ENCODE assay signal across 15 mouse cellular contexts in genomic region chr7:96860650-96861049, GRCm38 (mm10).
DNase-seq lines count a peak whose midpoint lies in the region; ATAC-seq lines count a peak whose summit lies in the region.
"Had no signal": no experiment of that assay in that cellular context is flagged by ENCODE, and none has a peak within 500 bp of the region (broad histone marks: within the 10 kb centered on the region; RNA-seq: fewer than 3 reads in every experiment).

No protein-coding gene starts in this region.

- H3K4me3 ChIP-seq in heart, embryonic 14.5 days (ENCODE audit: control insufficient read depth in 1 of 2, insufficient read depth in 1 of 2, low read depth in 1 of 2, low read length in 2 of 2) = no peak overlapping the region
- H3K4me3 ChIP-seq: layer of hippocampus, adult 2 months had no signal

- no peak overlapping the region for H3K9ac ChIP-seq in heart, embryonic 14.5 days (ENCODE audit: low read length)

- DNase-seq in heart, adult 9 months (ENCODE audit: low spot score in 2 of 2) = no peak
- peak; percentile 66 for DNase-seq in kidney, postnatal 10 days
- no peak for DNase-seq in kidney, adult 11 months
- DNase-seq in ovary, postnatal 36 days (ENCODE audit: low spot score) = peak; percentile 31
- DNase-seq in ovary, postnatal 10 days (ENCODE audit: low spot score) = no peak
- no peak for DNase-seq in yolk sac, embryonic 10.5 days (ENCODE audit: low spot score)
- DNase-seq: adrenal gland, postnatal 25 days; cerebellum, adult 11 months; gastrocnemius, postnatal 25 days; thymus, postnatal 14 days had no signal

- 29% methylated on average over 4 of the region's 4 CpGs for WGBS in heart, embryonic 14.5 days

- H3K36me3 ChIP-seq in heart, embryonic 14.5 days (ENCODE audit: control insufficient read depth, insufficient read depth, low read length) = no peaks in the 10 kb centered on the region

- H3K27me3 ChIP-seq in heart, embryonic 14.5 days (ENCODE audit: control insufficient read depth, insufficient read depth, low read length) = no peaks in the 10 kb centered on the region

- H3K9me3 ChIP-seq in heart, embryonic 14.5 days (ENCODE audit: control insufficient read depth, low read length) = no peaks in the 10 kb centered on the region

- H3K27ac ChIP-seq in heart, embryonic 14.5 days (replicated peaks in 1 of 2; ENCODE audit: control insufficient read depth in 1 of 2, insufficient read depth in 1 of 2, low read depth in 2 of 2, low read length in 2 of 2) = 0 out of 4 replicates have a peak overlapping the region, but pooled peaks of 1 of the 2 experiments have one; percentile 0
- H3K27ac ChIP-seq: layer of hippocampus, adult 2 months; macrophage had no signal

- H3K4me1 ChIP-seq in heart, embryonic 14.5 days (ENCODE audit: control insufficient read depth in 2 of 2, insufficient read depth in 2 of 2, low read length in 2 of 2) = peaks cover 4 to 6% of the 10 kb centered on the region in 2 experiments

- no peak overlapping the region for H3K4me2 ChIP-seq in heart, embryonic 14.5 days (ENCODE audit: low read length)

- peak; percentile 32; the same call in 1 of the 2 replicates for ATAC-seq in heart, embryonic 14.5 days (ENCODE audit: insufficient number of reproducible peaks, insufficient read depth, low FRiP score, low read depth)
- peak; percentile 34 for ATAC-seq in megakaryocyte progenitor cell, adult 5-6 weeks (replicated peaks; ENCODE audit: poor library complexity)
- ATAC-seq: forebrain, embryonic 14.5 days had no signal

Comparison
In these comparisons a context has a peak if more than half of its experiments do, and no peak if none do; other contexts are left out.
1. DNase-seq: peak in kidney, postnatal 10 days (single experiment) and ovary, postnatal 36 days (single experiment); none in heart, adult 9 months (0 of 2), kidney, adult 11 months (single experiment), ovary, postnatal 10 days (single experiment) and yolk sac, embryonic 10.5 days (single experiment).